Mouse (Mus musculus) midbrain, embryonic 15.5 days (tissue): Measurements from ENCODE around the gene Lonrf2. TPM values are rescaled to one million over a fixed set of nuclear protein-coding genes. Genes with fewer than 3 reads are reported as not detected.

ENCODE experiments used
- ATAC-seq: fragments of 200-750 bp; cut with Nextera tagmentation; replicated peaks from 2 replicates; pipeline ENCODE4 v1.8.0; 2017; ENCODE audit warnings: moderate TSS enrichment
- H3K27ac ChIP-seq: fragments of 300-500 bp; sonication (generic); 2 replicates; pipeline ENCODE4 v1.5.1; 2015; ENCODE audit warnings: mild to moderate bottlenecking, inconsistent platforms
- H3K27me3 ChIP-seq: fragments of 300-500 bp; sonication (generic); replicated peaks from 2 replicates; pipeline ENCODE4 v1.6.1; 2015; ENCODE audit warnings: inconsistent platforms
- H3K36me3 ChIP-seq: fragments of 300-500 bp; sonication (generic); replicated peaks from 2 replicates; pipeline ENCODE4 v1.6.1; 2015; ENCODE audit warnings: inconsistent platforms
- H3K4me1 ChIP-seq: fragments of 300-500 bp; sonication (generic); 2 replicates; pipeline ENCODE4 v1.6.1; 2015; ENCODE audit warnings: inconsistent platforms
- H3K4me2 ChIP-seq: fragments of 300-500 bp; sonication (generic); 2 replicates; pipeline ENCODE4 v1.6.1; 2015; ENCODE audit warnings: inconsistent platforms, mild to moderate bottlenecking, moderate library complexity
- H3K4me3 ChIP-seq: fragments of 300-500 bp; sonication (generic); 2 replicates; pipeline ENCODE4 v1.5.1; 2015; ENCODE audit warnings: mild to moderate bottlenecking, inconsistent platforms
- H3K9ac ChIP-seq: fragments of 300-500 bp; sonication (generic); 2 replicates; pipeline ENCODE4 v1.6.1; 2015; ENCODE audit warnings: mild to moderate bottlenecking, inconsistent platforms
- H3K9me3 ChIP-seq: fragments of 300-500 bp; sonication (generic); 2 replicates; pipeline ENCODE4 v1.6.1; 2016; ENCODE audit warnings: inconsistent platforms
- WGBS: fragments of 180-500 bp; shearing (Covaris S2); methylation state at CpG from one replicate; pipeline ENCODE4 v1.1.7; 2015; ENCODE audit warnings: mixed read lengths; 5-methylcytosine and 5-hydroxymethylcytosine counted together
- polyA plus RNA-seq: library from polyadenylated mRNA; unstranded; fragments of >200 nt; fragmentation: Nextera tagmentation; extraction: Ambion mirVana; gene quantifications from 2 replicates; pipeline ENCODE4 v1.2.1, GENCODE M21; 2015

Gene Lonrf2
- polyA plus RNA-seq, 1 experiment from 2014 or later = 26.4 TPM

DNA sequence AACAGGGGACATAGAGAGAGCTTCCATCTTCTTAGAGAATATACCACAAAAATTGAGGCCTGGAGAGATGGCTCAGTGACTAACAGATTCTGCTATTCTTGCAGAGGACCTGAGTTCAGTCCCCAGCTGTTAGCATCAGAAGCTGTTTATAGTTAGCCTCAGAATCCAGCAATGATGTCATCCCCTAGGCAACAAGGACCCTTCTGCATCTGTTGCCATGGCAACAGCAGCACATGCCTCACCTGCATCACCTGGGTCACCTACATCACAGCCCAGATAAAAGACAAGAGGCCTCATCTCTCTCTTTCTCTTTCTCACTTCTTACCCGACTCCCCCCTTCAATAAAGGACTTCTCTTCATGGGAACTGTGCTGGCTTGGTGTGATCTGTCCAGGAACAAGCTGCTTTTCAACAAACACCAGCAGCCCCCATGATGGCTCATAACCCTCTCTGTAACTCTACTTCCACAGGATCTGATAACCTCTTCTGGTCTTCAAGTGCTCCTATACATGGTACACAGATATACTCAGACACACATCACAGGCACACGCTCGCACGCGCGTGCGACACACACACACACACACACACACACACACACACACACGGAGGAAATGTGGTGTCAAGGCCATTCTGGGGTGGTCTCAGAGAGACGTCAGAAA is 24.5 kb upstream of the Lonrf2 start:
- Histone ChIP-seq H3K4me3 (no peak overlapping the region), H3K9ac (no peak overlapping the region), H3K27ac (peak overlapping the region; percentile 63; the same call in 1 of the 2 replicates), H3K4me1 (no peaks in the 10 kb centered on the region; the same call in 1 of the 2 replicates), H3K9me3 (no peaks in the 10 kb centered on the region), H3K4me2 (no peak overlapping the region), H3K27me3 (no peaks in the 10 kb centered on the region), H3K36me3 (no peaks in the 10 kb centered on the region; the same call in 1 of the 2 replicates)
- peak; percentile 84 for ATAC-seq
- 87% methylated on average over 9 of the region's 9 CpGs for WGBS

GRCm38 (mm10) chr1:38860207-38860606 is 23.7 kb upstream of the Lonrf2 start:
- WGBS = 83% methylated on average over 5 of the region's 5 CpGs
- no peaks in the 10 kb centered on the region for H3K9me3 ChIP-seq

DNA sequence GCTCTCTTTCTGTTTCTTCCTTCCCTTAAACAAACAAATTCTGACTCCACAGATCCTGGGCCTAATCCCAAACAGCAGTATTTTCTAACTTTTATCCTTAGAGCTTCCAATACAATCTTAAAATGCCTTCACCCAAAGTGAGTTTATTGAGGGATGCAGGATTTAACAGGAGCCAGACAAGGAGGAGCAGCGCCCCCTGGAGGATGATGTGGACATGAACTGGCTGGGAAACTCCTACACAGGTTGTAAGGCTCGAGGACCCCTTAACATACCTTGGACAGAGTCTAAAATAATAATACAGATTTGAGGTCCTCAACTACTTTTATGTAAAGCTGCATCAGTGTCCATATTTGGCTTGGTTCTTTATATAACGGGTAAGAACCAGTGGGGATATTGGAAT is 19.7 kb upstream of the Lonrf2 start:
- 12% methylated on average over 3 of the region's 3 CpGs for WGBS
- Histone ChIP-seq H3K9me3 (no peaks in the 10 kb centered on the region), H3K4me3 (no peak overlapping the region), H3K36me3 (no peaks in the 10 kb centered on the region), H3K9ac (no peak overlapping the region), H3K27me3 (no peaks in the 10 kb centered on the region), H3K4me2 (no peak overlapping the region), H3K27ac (no peak overlapping the region), H3K4me1 (no peaks in the 10 kb centered on the region)
- no peak; the same call in 1 of the 2 replicates for ATAC-seq

More at GRCm38 (mm10) chr1:38860207-38860606, 23.7 kb upstream of the Lonrf2 start:
- Histone ChIP-seq H3K4me3 (no peak overlapping the region), H3K27me3 (no peaks in the 10 kb centered on the region), H3K4me1 (no peaks in the 10 kb centered on the region; the same call in 1 of the 2 replicates), H3K9ac (no peak overlapping the region), H3K36me3 (no peaks in the 10 kb centered on the region), H3K27ac (peak overlapping the region; percentile 27; the same call in 1 of the 2 replicates), H3K4me2 (no peak overlapping the region)
- no peak for ATAC-seq

GRCm38 (mm10) chr1:38852250-38852649 is 15.7 kb upstream of the Lonrf2 start:
- ATAC-seq = no peak
- no peak overlapping the region for H3K27ac ChIP-seq
- no peaks in the 10 kb centered on the region for H3K36me3 ChIP-seq
- H3K4me1 ChIP-seq = peaks cover 17% of the 10 kb centered on the region
- WGBS = 64% methylated on average over 2 of the region's 2 CpGs
- no peaks in the 10 kb centered on the region for H3K9me3 ChIP-seq
- H3K4me3 ChIP-seq = no peak overlapping the region
- H3K27me3 ChIP-seq = no peaks in the 10 kb centered on the region
- H3K4me2 ChIP-seq = no peak overlapping the region
- H3K9ac ChIP-seq = no peak overlapping the region

DNA sequence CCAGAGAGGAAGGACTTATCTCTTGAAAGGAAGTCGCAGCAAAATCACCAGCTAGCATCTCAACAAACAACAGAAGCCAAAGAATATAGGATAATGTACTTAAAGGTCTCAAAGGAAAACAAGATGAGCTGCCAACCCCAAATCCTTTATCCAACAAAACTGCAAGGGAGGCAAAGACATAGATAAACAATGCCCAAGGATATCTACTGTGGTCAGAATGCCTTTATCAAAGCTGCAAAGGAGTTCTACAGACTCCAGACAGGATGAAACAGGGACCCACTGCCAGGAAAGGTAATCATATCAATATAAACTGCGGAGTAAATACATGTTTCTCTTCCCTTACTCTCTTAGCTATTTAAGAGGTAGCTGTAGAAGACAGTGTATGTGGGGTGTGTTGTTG is 14.1 kb upstream of the Lonrf2 start:
- H3K9ac ChIP-seq = no peak overlapping the region
- no peak overlapping the region for H3K4me2 ChIP-seq
- H3K4me3 ChIP-seq = no peak overlapping the region
- no peak for ATAC-seq
- no peak overlapping the region for H3K27ac ChIP-seq
- 88% methylated on average over 2 of the region's 2 CpGs for WGBS
- no peaks in the 10 kb centered on the region for H3K27me3 ChIP-seq
- no peaks in the 10 kb centered on the region for H3K9me3 ChIP-seq
- no peaks in the 10 kb centered on the region for H3K36me3 ChIP-seq
- peaks cover 21% of the 10 kb centered on the region for H3K4me1 ChIP-seq

GRCm38 (mm10) chr1:38848451-38849289 is 12.2 kb upstream of the Lonrf2 start:
- no peaks in the 10 kb centered on the region for H3K27me3 ChIP-seq
- H3K36me3 ChIP-seq = no peaks in the 10 kb centered on the region
- peak; percentile 15; the same call in 1 of the 2 replicates for ATAC-seq
- H3K4me3 ChIP-seq = no peak overlapping the region
- no peaks in the 10 kb centered on the region for H3K9me3 ChIP-seq
- peaks cover 21% of the 10 kb centered on the region for H3K4me1 ChIP-seq
- peak overlapping the region; percentile 88 for H3K27ac ChIP-seq
- WGBS = 24% methylated on average over 2 of the region's 2 CpGs
- no peak overlapping the region for H3K9ac ChIP-seq
- peak overlapping the region; percentile 50 for H3K4me2 ChIP-seq

DNA sequence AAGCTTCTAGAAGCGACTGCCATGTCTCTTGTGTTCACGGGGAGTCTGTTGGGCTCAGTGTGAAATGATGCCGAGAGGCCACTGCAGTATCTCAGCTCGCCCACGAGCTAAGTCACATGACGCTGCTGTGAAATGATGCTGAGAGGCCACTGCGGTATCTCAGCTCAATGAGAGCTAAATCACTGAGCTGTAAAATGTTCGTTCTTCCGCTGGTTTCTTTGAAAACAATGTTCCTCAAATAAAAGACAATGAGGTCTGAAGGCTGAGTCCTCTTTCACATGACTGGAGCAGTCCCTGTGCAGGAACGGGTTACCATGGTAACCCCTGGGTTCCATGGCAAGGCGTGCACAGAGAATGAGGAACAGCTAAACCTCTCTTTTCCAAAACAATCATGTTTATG is 11.5 kb upstream of the Lonrf2 start:
- Histone ChIP-seq H3K9ac (no peak overlapping the region), H3K27me3 (no peaks in the 10 kb centered on the region), H3K9me3 (no peaks in the 10 kb centered on the region), H3K4me1 (peaks cover 21% of the 10 kb centered on the region), H3K36me3 (no peaks in the 10 kb centered on the region), H3K27ac (peak overlapping the region; percentile 88), H3K4me2 (peak overlapping the region; percentile 50), H3K4me3 (peak overlapping the region; percentile 29)
- peak; percentile 95 for ATAC-seq
- WGBS = 7% methylated on average over 11 of the region's 11 CpGs

GRCm38 (mm10) chr1:38843275-38843674 is 6.8 kb upstream of the Lonrf2 start:
- ATAC-seq = no peak
- H3K4me3 ChIP-seq = no peak overlapping the region
- WGBS = 67% methylated on average over 4 of the region's 4 CpGs

GRCm38 (mm10) chr1:38842861-38843260 is 6.3 kb upstream of the Lonrf2 start:
- H3K9ac ChIP-seq = no peak overlapping the region
- H3K4me3 ChIP-seq = no peak overlapping the region
- H3K27me3 ChIP-seq = no peaks in the 10 kb centered on the region
- peaks cover 10% of the 10 kb centered on the region for H3K4me1 ChIP-seq
- H3K27ac ChIP-seq = no peak overlapping the region
- no peaks in the 10 kb centered on the region for H3K36me3 ChIP-seq
- H3K9me3 ChIP-seq = no peaks in the 10 kb centered on the region
- WGBS = 82% methylated on average over 1 of the region's 1 CpGs
- H3K4me2 ChIP-seq = no peak overlapping the region
- no peak for ATAC-seq

More at GRCm38 (mm10) chr1:38843275-38843674, 6.8 kb upstream of the Lonrf2 start:
- Histone ChIP-seq H3K9ac (no peak overlapping the region), H3K9me3 (no peaks in the 10 kb centered on the region), H3K36me3 (no peaks in the 10 kb centered on the region), H3K4me1 (peaks cover 14% of the 10 kb centered on the region), H3K27ac (no peak overlapping the region), H3K27me3 (no peaks in the 10 kb centered on the region), H3K4me2 (no peak overlapping the region)

GRCm38 (mm10) chr1:38839944-38840343 is 3.4 kb upstream of the Lonrf2 start:
- Histone ChIP-seq H3K4me2 (no peak overlapping the region), H3K27me3 (no peaks in the 10 kb centered on the region), H3K36me3 (no peaks in the 10 kb centered on the region), H3K4me1 (peaks cover 11% of the 10 kb centered on the region), H3K9ac (no peak overlapping the region), H3K4me3 (no peak overlapping the region), H3K27ac (no peak overlapping the region), H3K9me3 (no peaks in the 10 kb centered on the region)
- WGBS = 67% methylated on average over 1 of the region's 1 CpGs
- ATAC-seq = no peak

DNA sequence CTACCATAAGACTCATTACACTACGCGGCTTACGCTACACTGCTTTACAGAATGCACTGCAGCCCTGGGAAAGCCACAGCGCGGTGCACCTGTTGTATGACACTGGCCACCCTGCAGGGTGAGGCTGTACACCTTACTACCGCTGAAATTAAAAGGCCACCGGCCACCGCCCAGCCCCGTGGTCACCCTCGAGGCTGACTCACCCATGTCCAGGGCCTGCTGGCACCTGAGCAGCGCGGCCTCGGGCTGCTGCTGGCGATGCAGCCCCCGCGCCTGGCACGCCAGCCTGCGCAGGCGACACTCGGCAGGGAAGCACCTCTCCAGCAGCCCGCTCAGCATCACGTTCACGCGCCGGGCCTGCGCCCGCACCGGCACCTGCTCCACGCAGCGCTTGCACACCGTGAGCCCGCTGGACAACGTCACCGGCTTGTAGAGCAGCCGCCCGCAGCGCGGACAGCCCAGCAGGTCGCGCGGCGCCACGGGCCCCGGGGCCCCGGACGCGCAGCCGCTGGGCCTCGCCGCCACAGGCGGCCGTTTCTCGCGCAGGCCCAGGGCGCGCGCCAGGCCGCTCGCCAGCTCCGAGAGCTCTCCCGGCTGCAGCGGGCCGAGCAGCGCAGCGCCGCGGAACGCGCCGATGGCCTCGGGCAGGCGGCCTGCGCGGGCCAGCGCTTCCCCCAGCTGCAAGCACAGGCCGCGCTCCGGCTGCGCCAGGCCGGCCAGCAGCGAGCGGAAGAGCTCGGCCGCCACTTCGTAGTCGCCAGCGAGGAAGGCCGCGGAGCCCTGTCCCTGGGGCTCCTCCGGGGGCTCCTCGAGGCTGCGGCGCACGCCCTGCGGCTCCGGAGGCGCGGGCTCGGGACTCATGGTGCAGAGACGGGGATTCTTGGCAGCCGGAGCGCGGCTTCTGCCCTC is 689 bp downstream of the Lonrf2 start:
- Histone ChIP-seq H3K27me3 (no peaks in the 10 kb centered on the region), H3K9ac (peak overlapping the region; percentile 95), H3K9me3 (no peaks in the 10 kb centered on the region), H3K4me3 (peak overlapping the region; percentile 91), H3K4me2 (peak overlapping the region; percentile 97), H3K27ac (peak overlapping the region; percentile 96), H3K4me1 (peaks cover 19% of the 10 kb centered on the region), H3K36me3 (no peaks in the 10 kb centered on the region)
- 1% methylated on average over 103 of the region's 103 CpGs for WGBS
- ATAC-seq = peak; percentile 77

DNA sequence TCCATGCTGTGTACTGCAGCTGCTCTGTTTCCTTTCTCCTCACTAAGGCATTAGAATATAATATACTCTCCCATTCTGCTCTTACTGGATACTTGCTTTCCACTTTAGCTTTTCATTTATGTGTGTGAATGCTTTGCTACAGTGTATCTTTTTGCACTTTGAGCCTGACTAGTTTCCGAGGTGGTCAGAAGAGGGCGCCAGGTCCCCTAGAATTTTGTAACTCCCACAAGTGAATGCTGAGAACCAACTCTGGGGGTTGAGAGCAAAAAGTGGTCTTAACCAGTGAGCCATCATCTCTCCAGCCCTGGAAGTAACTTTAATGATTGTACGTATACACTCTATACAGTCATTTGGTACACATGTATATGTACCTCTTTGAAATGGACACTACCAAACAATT is 1.6 kb downstream of the Lonrf2 start:
- H3K27me3 ChIP-seq = no peaks in the 10 kb centered on the region
- no peaks in the 10 kb centered on the region for H3K9me3 ChIP-seq
- peak overlapping the region; percentile 91 for H3K4me3 ChIP-seq
- no peak for ATAC-seq
- H3K27ac ChIP-seq = no peak overlapping the region
- H3K4me2 ChIP-seq = peak overlapping the region; percentile 97
- H3K36me3 ChIP-seq = no peaks in the 10 kb centered on the region
- peaks cover 19% of the 10 kb centered on the region for H3K4me1 ChIP-seq
- H3K9ac ChIP-seq = no peak overlapping the region
- 32% methylated on average over 3 of the region's 3 CpGs for WGBS
